9 mouse cellular contexts compared by ENCODE assay signal in the genomic region with DNA sequence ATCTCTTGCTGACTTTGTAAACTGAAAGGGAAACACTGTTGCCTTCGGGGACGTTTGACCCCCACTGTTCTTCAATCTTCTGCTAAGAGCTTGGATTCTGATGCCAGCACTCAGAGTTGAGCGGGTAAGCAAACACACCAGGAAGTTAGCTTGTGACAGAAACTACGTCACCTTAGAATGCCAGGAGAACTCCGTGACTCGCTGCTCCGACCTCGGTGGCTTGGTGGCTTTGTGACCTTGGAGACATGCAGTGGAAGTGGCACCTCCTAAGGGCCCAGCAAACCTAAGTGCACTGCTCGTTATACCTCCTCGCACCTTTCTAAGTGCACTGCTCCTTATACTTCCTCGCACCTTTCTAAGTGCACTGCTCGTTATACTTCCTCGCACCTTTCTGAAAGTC. TPM values are rescaled to one million over a fixed set of nuclear protein-coding genes. Genes with fewer than 3 reads are reported as not detected.
A peak's percentile ranks its signal among the peaks of the same experiment; 100 is the strongest.
DNase-seq lines count a peak whose midpoint lies in the region; ATAC-seq and TF ChIP-seq lines count a peak whose summit lies in the region.
"Had no signal": no experiment of that assay in that cellular context is flagged by ENCODE, and none has a peak within 500 bp of the region (broad histone marks: within the 10 kb centered on the region; RNA-seq: fewer than 3 reads in every experiment).

No protein-coding gene starts in this region.

- intact Hi-C loops in heart, postnatal 36 days (cut with DNase I): no loop called here

- H3K9ac ChIP-seq in heart, postnatal 0 days (replicated peaks; ENCODE audit: low read depth, low read length): no peak overlapping the region

- TF ChIP-seq POLR2A in cerebellum, adult 2 months (IDR thresholded peaks at IDR 0.05; ENCODE audit: borderline replicate concordance, insufficient read depth, low read length): no peak

- H3K4me3 ChIP-seq in heart, postnatal 0 days (ENCODE audit: low read depth, low read length): no peak overlapping the region
- no peak overlapping the region for H3K4me3 ChIP-seq in cerebellum, adult 2 months (replicated peaks; ENCODE audit: insufficient read depth, low read depth, low read length)

- no peaks in the 10 kb centered on the region for H3K27me3 ChIP-seq in heart, postnatal 0 days (ENCODE audit: control insufficient read depth, insufficient read depth, low read length)
- no peaks in the 10 kb centered on the region for H3K27me3 ChIP-seq in cerebellum, adult 2 months (ENCODE audit: control insufficient read depth, insufficient read depth, low read length)

- peaks cover 8% of the 10 kb centered on the region; the same call in 1 of the 2 replicates for H3K9me3 ChIP-seq in heart, postnatal 0 days (replicated peaks; ENCODE audit: control insufficient read depth, low read length)

- no peak overlapping the region for H3K27ac ChIP-seq in heart, postnatal 0 days (ENCODE audit: low read depth)
- H3K27ac ChIP-seq in cerebellum, adult 2 months (ENCODE audit: insufficient read depth, low read length): no peak overlapping the region

- 49% methylated on average over 13 of the region's 13 CpGs for WGBS in heart, postnatal 0 days
- WGBS in cerebellum, adult 2 months: 71% methylated on average over 13 of the region's 13 CpGs

- peak; percentile 17 for DNase-seq in heart, postnatal 0 days (ENCODE audit: low spot score)
- DNase-seq in heart, postnatal 36 days: no peak
- DNase-seq in CD4-positive, CD25-positive, alpha-beta regulatory T cell, adult 2 months (ENCODE audit: low read depth, low spot score): peak; percentile 37
- peak; percentile 21 for DNase-seq in lung, postnatal 10 days
- DNase-seq in gastrocnemius, adult 8-10 months (ENCODE audit: low spot score in 2 of 2): no peak
- no peak for DNase-seq in cerebellum, adult 2 months
- no peak for DNase-seq in testis, postnatal 14 days (ENCODE audit: low spot score)

- no peaks in the 10 kb centered on the region for H3K4me1 ChIP-seq in heart, postnatal 0 days (ENCODE audit: control insufficient read depth, insufficient read depth)
- no peaks in the 10 kb centered on the region for H3K4me1 ChIP-seq in cerebellum, adult 2 months (ENCODE audit: control insufficient read depth, insufficient read depth, low read length)

- H3K36me3 ChIP-seq in heart, postnatal 0 days (replicated peaks; ENCODE audit: control insufficient read depth, insufficient read depth, low read length): no peaks in the 10 kb centered on the region

- peak; percentile 39 for ATAC-seq in heart, postnatal 0 days (ENCODE audit: insufficient read depth, low read depth)
- ATAC-seq in erythroid progenitor cell, adult 5-6 weeks (replicated peaks; ENCODE audit: low FRiP score, poor library complexity, severe bottlenecking): peak; percentile 71

- peak overlapping the region; percentile 23; the same call in 1 of the 2 replicates for H3K4me2 ChIP-seq in heart, postnatal 0 days (ENCODE audit: low read depth, low read length)

- no peak for TF ChIP-seq CTCF in heart, postnatal 0 days (IDR thresholded peaks at IDR 0.05; ENCODE audit: low read depth)
- TF ChIP-seq CTCF in cerebellum, adult 2 months (IDR thresholded peaks at IDR 0.05; ENCODE audit: borderline replicate concordance, insufficient read depth, low read depth, low read length): no peak

- no peak for TF ChIP-seq EP300 in heart, postnatal 0 days (IDR thresholded peaks at IDR 0.05; ENCODE audit: low read depth)

RNA-seq across cellular contexts. Expression of a gene that starts 9.0 kb away (rescaled TPM):
- total RNA-seq in heart, postnatal 0 days (2014; rRNA removed; ENCODE audit: low replicate concordance): 2.2 and 6.0 TPM in 2 replicates
- 19.8 and 25.6 TPM in 2 replicates for polyA plus RNA-seq in heart, postnatal 0 days (2015; fragmentation: Nextera tagmentation; extraction: Ambion mirVana)
- total RNA-seq in heart, postnatal 36 days (2021): 1 to 10 TPM; 7.0 to 7.9 TPM
- total RNA-seq in erythroid progenitor cell, adult 5-6 weeks (2015; ENCODE audit: low replicate concordance): 7.9 and 23.5 TPM in 2 replicates
- 20.0 and 20.3 TPM in 2 replicates for total RNA-seq in erythroid progenitor cell, adult 5-6 weeks (2017; ENCODE audit: low replicate concordance)
- 1 to 10 TPM; 1.5 to 2.9 (median 1.9) TPM for total RNA-seq in gastrocnemius, adult 8-10 months (2022)
- polyA plus RNA-seq in cerebellum, adult 2 months (2012; rRNA removed): 6.7 and 8.1 TPM in 2 replicates

RNA-seq across cellular contexts. Expression of a gene that starts 47.3 kb away (rescaled TPM):
- 6.8 and 27.9 TPM in 2 replicates for total RNA-seq in heart, postnatal 0 days (2014; rRNA removed; ENCODE audit: low replicate concordance)
- polyA plus RNA-seq in heart, postnatal 0 days (2015; fragmentation: Nextera tagmentation; extraction: Ambion mirVana): 9.7 and 10.7 TPM in 2 replicates
- total RNA-seq in heart, postnatal 36 days (2021): 1 to 10 TPM; 3.4 to 5.1 TPM
- total RNA-seq in erythroid progenitor cell, adult 5-6 weeks (2015; ENCODE audit: low replicate concordance): 36.5 and 45.0 TPM in 2 replicates
- total RNA-seq in erythroid progenitor cell, adult 5-6 weeks (2017; ENCODE audit: low replicate concordance): 14.9 and 30.3 TPM in 2 replicates
- total RNA-seq in gastrocnemius, adult 8-10 months (2022): 1 to 10 TPM in 1 of 4 experiments, under 1 TPM in 3; 0.27 to 1.4 (median 0.69) TPM
- polyA plus RNA-seq in cerebellum, adult 2 months (2012; rRNA removed): 18.8 and 19.8 TPM in 2 replicates

RNA-seq across cellular contexts. Expression of a gene that starts 55.5 kb away (rescaled TPM):
- total RNA-seq in heart, postnatal 0 days (2014; rRNA removed; ENCODE audit: low replicate concordance): 1.7 and 2.0 TPM in 2 replicates
- polyA plus RNA-seq in heart, postnatal 0 days (2015; fragmentation: Nextera tagmentation; extraction: Ambion mirVana): 3.3 and 3.7 TPM in 2 replicates
- 1 to 10 TPM; 1.0 to 1.2 TPM for total RNA-seq in heart, postnatal 36 days (2021)
- not detected in 2 replicates for total RNA-seq in erythroid progenitor cell, adult 5-6 weeks (2015; ENCODE audit: low replicate concordance)
- not detected in 2 replicates for total RNA-seq in erythroid progenitor cell, adult 5-6 weeks (2017; ENCODE audit: low replicate concordance)
- under 1 TPM; 0.36 to 0.54 (median 0.46) TPM for total RNA-seq in gastrocnemius, adult 8-10 months (2022)
- 16.0 and 16.9 TPM in 2 replicates for polyA plus RNA-seq in cerebellum, adult 2 months (2012; rRNA removed)
- total RNA-seq: MEL had no signal

Comparison
In these comparisons a context has a peak if more than half of its experiments do, and no peak if none do; other contexts are left out.
1. DNase-seq: peak in heart, postnatal 0 days (single experiment), CD4-positive, CD25-positive, alpha-beta regulatory T cell, adult 2 months (single experiment) and lung, postnatal 10 days (single experiment); none in heart, postnatal 36 days (0 of 2), gastrocnemius, adult 8-10 months (0 of 2), cerebellum, adult 2 months (0 of 2) and testis, postnatal 14 days (single experiment).